Mouse (Mus musculus): ENCODE measurements at regions not wholly inside any gene's neighbourhood (a gene's known extent, or its start where the extent isn't known, plus 50 kb on each side); places are given as distances from the start of the nearest gene placed in this dataset.

DNA sequence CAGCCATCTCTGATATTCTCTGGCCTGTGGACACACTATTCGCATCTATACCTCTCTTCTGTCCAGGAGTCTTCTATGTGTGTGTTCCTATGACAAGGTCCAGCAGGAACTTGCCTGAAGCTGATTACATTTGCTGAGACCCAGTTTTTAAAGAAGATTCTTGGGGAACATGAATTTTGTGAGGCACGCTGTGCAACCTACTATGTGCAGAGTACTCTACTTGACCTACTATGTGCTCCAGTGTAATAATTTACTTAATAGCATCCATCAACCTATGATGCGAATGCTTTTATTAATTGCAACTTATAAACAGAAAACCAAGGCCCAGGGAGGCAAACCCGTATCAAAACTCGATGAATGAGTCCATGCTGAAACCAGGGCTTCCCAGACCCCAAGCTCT is 231.4 kb downstream of the Tex36 start:
- H3K4me1 ChIP-seq, result no peaks in the 10 kb centered on the region
- WGBS, result 94% methylated on average over 5 of the region's 5 CpGs
- no peaks in the 10 kb centered on the region for H3K27me3 ChIP-seq
- no peak overlapping the region for H3K27ac ChIP-seq
- H3K36me3 ChIP-seq, result no peaks in the 10 kb centered on the region
- no peak for ATAC-seq (ENCODE audit: insufficient number of reproducible peaks, insufficient read depth, low FRiP score, low TSS enrichment, low read depth)
- no peak overlapping the region for H3K4me2 ChIP-seq
- no peak overlapping the region for H3K4me3 ChIP-seq
- no peaks in the 10 kb centered on the region for H3K9me3 ChIP-seq
- no peak overlapping the region for H3K9ac ChIP-seq

DNA sequence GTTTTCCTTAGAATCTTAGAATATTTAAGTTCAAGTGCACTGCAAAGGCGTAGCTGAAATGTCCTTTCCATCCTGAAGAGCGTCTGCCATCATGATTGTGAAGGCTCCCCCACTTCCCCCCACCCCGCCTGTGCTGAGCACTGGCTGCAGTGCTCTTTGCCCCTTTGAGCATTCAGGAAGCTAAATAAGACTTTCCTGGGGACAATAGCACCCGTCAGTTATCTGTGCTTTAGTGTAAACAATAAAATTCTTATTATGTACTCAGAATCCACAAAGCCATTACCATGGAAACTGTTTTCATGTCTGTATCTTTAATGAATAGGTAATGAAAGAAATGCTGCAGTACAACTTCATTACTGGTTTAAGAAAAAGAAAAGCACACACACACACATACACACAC is 237.4 kb downstream of the Tex36 start:
- Histone ChIP-seq H3K36me3 (no peaks in the 10 kb centered on the region), H3K4me2 (no peak overlapping the region), H3K9ac (no peak overlapping the region), H3K4me3 (no peak overlapping the region), H3K27me3 (no peaks in the 10 kb centered on the region), H3K27ac (no peak overlapping the region), H3K4me1 (no peaks in the 10 kb centered on the region), H3K9me3 (no peaks in the 10 kb centered on the region)
- 51% methylated on average over 4 of the region's 4 CpGs for WGBS
- no peak for ATAC-seq (ENCODE audit: insufficient number of reproducible peaks, insufficient read depth, low FRiP score, low TSS enrichment, low read depth)

DNA sequence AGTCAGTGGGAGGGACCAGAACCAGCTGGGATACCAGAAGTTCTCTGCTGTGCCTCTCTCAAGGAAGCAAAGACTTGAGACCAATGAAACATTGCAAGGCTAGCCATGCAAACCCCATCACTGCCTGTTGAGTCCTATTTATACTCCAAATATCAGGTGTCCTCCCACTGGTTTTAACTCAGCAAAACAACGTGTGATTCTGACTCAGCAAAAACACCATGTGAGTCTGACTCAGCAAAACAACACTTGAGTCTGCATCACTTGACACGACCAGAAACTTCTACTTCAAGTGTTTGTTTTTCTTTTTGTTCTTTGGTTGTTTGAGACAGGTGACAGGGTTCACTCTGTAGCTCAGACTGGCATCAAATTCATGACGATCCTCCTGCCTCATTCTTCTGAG is 204.6 kb upstream of the Ctbp2 start:
- H3K36me3 ChIP-seq, result no peaks in the 10 kb centered on the region
- no peak overlapping the region for H3K4me3 ChIP-seq
- WGBS, result 66% methylated on average over 3 of the region's 3 CpGs
- no peak overlapping the region for H3K4me2 ChIP-seq
- H3K27me3 ChIP-seq, result no peaks in the 10 kb centered on the region
- no peak overlapping the region for H3K9ac ChIP-seq
- no peaks in the 10 kb centered on the region for H3K9me3 ChIP-seq
- H3K27ac ChIP-seq, result no peak overlapping the region
- no peaks in the 10 kb centered on the region for H3K4me1 ChIP-seq
- no peak for ATAC-seq (ENCODE audit: insufficient number of reproducible peaks, insufficient read depth, low FRiP score, low TSS enrichment, low read depth)

DNA sequence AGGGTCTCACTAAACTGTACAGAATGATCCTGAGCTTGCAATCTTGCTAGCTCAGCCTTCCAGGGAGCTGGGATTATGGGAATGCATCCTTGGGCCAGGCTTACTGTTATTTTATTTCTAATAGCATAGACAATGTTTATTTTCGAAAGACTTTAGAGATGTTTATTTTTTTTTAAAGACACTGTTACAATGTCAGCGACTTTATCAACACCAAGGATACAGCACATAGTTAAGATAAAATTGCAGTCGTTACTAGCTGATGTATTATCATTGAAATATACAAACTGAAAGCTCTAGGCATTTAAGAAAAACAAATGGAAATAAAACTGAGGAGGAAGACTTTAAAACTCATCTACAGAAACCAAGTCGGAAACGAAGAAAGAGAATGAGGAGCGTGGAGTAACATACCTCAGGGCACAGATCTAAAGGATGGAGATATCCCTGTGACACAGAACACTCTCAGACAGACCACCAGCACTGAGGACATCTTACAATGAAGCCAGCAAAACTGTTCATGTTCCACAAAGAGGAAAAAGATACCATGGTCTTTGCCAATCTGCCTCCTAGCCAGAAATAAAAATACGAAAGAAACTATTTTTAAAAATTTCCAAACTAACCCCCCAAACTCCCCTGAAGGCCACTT is 201.5 kb upstream of the Ctbp2 start:
- WGBS, result 79% methylated on average over 7 of the region's 7 CpGs
- Histone ChIP-seq H3K4me1 (no peaks in the 10 kb centered on the region), H3K27ac (no peak overlapping the region), H3K4me3 (no peak overlapping the region), H3K27me3 (no peaks in the 10 kb centered on the region), H3K9ac (no peak overlapping the region), H3K4me2 (no peak overlapping the region), H3K36me3 (no peaks in the 10 kb centered on the region), H3K9me3 (no peaks in the 10 kb centered on the region)
- ATAC-seq (ENCODE audit: insufficient number of reproducible peaks, insufficient read depth, low FRiP score, low TSS enrichment, low read depth), result no peak

DNA sequence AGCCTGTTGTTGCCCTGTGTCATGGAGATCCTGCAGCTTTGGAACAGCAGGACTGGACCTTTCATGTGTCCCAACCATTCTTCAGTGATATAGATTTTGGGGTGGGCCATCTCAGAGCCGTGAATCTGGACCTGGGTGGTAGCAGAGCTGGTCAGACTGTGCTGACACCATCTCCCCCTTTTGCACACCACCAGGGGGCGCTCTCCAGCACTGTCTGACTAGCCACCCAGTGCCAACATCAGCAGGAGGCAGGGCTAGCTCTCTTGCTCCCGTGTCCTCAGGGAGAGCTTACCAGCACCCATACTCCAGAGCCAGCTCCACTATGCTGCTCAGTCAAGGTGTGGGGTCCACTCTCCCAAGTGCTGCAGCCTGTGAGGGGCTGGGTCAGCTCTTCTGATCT is 199.8 kb upstream of the Ctbp2 start:
- no peak for ATAC-seq (ENCODE audit: insufficient number of reproducible peaks, insufficient read depth, low FRiP score, low TSS enrichment, low read depth)
- Histone ChIP-seq H3K9me3 (no peaks in the 10 kb centered on the region), H3K27ac (no peak overlapping the region), H3K36me3 (no peaks in the 10 kb centered on the region), H3K9ac (no peak overlapping the region), H3K27me3 (no peaks in the 10 kb centered on the region), H3K4me1 (no peaks in the 10 kb centered on the region), H3K4me3 (no peak overlapping the region), H3K4me2 (no peak overlapping the region)
- WGBS, result 79% methylated on average over 3 of the region's 3 CpGs

DNA sequence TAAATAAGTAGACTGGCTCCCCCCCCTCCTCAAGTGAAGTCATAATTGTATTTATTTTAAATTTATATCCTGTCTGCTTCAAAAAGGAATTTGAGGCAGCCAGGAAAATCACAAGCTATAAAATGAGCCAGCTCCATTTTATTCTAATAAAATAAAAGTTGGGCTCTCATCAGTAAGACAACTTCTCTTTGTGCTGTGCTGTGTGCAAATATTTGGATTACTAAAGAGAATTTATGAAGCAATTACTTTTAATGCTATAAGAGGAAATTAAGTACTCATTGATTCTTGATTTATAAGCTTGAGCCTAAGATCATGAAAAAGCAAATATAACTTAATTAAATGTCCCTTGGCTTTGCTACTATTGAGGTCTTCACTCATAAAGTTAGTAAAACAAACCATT is 193.4 kb upstream of the Ctbp2 start:
- H3K9me3 ChIP-seq, result no peaks in the 10 kb centered on the region
- H3K4me1 ChIP-seq, result peaks cover 14% of the 10 kb centered on the region
- H3K4me3 ChIP-seq, result no peak overlapping the region
- no peak overlapping the region for H3K9ac ChIP-seq
- H3K36me3 ChIP-seq, result no peaks in the 10 kb centered on the region
- no peak for ATAC-seq (ENCODE audit: insufficient number of reproducible peaks, insufficient read depth, low FRiP score, low TSS enrichment, low read depth)
- H3K27ac ChIP-seq, result no peak overlapping the region
- H3K4me2 ChIP-seq, result no peak overlapping the region
- H3K27me3 ChIP-seq, result no peaks in the 10 kb centered on the region

DNA sequence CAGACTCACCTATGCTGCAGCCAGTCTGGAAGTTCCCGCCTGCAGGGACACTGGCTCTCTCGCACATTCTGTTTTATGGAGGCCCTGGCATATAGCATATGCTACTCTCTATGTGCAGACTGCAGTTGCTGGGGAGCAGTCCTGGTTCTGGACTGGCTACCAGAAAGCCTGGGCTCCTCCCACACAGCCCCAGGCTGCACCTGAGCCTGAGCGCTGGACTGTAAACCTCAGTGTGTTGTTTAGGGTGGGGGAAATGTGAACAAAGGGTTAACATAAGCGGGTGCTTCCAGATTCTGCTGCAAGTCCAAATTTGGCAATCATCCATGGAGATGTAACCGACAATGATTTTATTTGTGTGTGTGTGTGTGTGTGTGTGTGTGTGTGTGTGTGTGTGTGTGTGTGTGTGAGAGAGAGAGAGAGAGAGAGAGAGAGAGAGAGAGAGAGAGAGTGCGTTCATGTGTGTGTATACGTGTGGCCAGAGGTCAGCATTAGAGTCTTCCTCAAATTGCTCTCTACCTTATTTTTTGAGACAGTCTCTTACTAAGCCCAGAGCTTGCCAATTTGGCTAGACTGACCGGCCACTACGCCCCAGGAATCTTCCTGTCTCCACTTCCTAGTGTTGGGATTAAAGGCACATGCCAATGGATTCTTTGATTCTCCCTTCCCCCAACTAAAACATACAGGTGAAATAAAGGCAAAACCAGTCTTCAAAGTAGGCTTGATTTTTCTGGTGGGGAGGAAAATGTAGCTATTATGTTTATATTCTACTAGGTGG is 192.7 kb upstream of the Ctbp2 start:
- Histone ChIP-seq H3K9ac (no peak overlapping the region), H3K4me3 (no peak overlapping the region), H3K27me3 (no peaks in the 10 kb centered on the region), H3K4me2 (no peak overlapping the region), H3K36me3 (no peaks in the 10 kb centered on the region), H3K4me1 (peaks cover 18% of the 10 kb centered on the region), H3K27ac (no peak overlapping the region), H3K9me3 (no peaks in the 10 kb centered on the region)
- WGBS, result 42% methylated on average over 9 of the region's 9 CpGs
- ATAC-seq (ENCODE audit: insufficient number of reproducible peaks, insufficient read depth, low FRiP score, low TSS enrichment, low read depth), result no peak

DNA sequence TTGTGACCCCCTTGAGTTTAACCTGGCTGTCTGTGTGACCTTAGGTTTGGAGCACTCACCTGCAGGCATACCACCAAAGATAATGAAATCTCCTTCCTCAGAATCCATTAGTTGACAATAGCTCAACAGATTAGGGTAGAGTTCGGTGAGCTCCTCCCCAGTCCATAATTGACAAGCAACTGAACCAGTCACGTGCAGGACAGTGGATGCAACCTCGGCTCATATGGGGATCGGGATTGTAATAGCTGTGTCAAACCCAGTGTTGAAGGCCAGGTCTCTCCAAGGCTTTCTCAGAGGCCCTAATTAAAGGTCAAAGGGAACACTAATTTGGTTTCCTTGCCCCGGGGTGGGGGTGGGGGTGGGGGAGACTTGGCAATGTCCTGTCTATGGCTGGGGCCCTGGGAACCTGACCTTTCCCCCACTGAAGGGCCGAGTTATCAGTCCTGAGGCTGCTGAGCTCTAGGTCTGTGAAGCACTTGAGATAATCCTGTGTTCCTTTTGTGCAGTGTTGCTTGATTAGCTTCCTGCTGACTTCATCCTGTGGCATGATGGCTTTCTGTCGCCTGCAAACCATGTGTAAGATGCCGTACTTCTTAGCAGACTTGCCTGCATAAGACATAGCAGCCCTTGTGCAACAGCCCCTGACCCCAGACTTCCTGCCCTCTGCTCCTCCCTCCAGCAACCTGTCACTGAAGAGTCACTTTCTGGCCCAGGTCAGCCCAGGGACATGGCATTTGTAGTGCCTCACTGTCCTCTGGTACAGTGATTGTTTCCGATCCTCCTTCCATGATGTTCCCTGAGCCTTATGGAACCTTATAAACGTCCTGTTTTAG is 191.3 kb upstream of the Ctbp2 start:
- 19% methylated on average over 10 of the region's 10 CpGs for WGBS
- no peak overlapping the region for H3K9ac ChIP-seq
- no peaks in the 10 kb centered on the region for H3K36me3 ChIP-seq
- ATAC-seq (ENCODE audit: insufficient number of reproducible peaks, insufficient read depth, low FRiP score, low TSS enrichment, low read depth), result no peak
- no peak overlapping the region for H3K4me2 ChIP-seq
- H3K4me3 ChIP-seq, result no peak overlapping the region
- no peak overlapping the region for H3K27ac ChIP-seq
- H3K4me1 ChIP-seq, result peaks cover 18% of the 10 kb centered on the region
- no peaks in the 10 kb centered on the region for H3K9me3 ChIP-seq
- H3K27me3 ChIP-seq, result no peaks in the 10 kb centered on the region

DNA sequence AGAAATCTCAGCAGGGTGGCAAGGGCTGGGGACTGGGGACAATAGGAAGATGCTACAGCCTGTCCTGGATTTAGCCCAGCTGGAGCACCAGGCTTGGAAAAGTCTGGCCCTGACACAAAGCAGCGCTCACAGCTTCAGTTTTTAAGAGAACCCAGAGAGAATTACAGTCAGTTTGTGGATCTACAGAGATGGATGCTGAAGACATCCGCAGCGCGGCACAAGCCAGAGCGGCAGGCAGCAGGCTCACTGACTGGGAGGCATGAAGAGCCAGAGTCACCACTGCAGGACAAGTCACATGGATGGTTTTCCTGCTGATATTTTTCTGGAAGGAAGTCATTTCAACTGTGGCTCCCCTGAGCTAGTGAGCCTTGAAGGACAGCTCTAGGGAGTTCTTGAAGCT is 189.0 kb upstream of the Ctbp2 start:
- H3K9ac ChIP-seq, result no peak overlapping the region
- H3K27ac ChIP-seq, result no peak overlapping the region
- H3K9me3 ChIP-seq, result no peaks in the 10 kb centered on the region
- no peaks in the 10 kb centered on the region for H3K36me3 ChIP-seq
- peaks cover 18% of the 10 kb centered on the region for H3K4me1 ChIP-seq
- no peaks in the 10 kb centered on the region for H3K27me3 ChIP-seq
- no peak overlapping the region for H3K4me3 ChIP-seq
- ATAC-seq (ENCODE audit: insufficient number of reproducible peaks, insufficient read depth, low FRiP score, low TSS enrichment, low read depth), result no peak
- H3K4me2 ChIP-seq, result no peak overlapping the region
- WGBS, result 30% methylated on average over 5 of the region's 5 CpGs

DNA sequence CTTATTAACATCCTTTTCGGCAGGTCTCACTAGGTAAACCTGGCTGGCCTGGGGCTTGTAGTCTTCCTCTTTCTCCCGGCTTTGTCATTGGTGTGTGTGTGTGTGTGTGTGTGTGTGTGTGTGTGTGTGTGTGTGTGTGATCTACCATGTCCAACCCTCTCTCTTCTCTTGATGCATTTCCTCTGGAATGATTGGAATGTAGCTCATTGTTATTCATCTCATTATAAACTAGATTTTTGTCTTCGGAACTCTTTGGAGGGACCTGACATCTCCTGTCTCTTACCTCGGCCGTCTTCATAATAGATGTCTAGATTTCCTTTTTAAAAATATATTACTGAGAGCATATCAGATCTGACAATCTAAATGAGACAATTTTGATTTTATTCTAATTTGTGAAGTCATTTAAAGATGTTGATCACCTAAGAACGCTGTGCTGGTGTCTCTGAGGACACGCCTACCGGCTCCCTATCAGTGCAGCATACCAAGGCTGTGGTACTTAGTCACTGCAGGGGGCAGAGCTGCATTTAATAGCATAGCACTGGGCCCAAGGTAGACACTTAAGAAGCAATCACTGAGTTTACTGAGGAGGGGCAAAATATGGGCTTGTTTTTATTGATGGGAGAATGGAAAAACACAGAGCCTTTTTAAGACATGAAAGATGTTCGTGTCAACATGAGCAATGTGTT is 187.1 kb upstream of the Ctbp2 start:
- no peaks in the 10 kb centered on the region for H3K9me3 ChIP-seq
- no peak overlapping the region for H3K4me3 ChIP-seq
- H3K36me3 ChIP-seq, result no peaks in the 10 kb centered on the region
- H3K27ac ChIP-seq, result no peak overlapping the region
- H3K9ac ChIP-seq, result no peak overlapping the region
- H3K4me2 ChIP-seq, result no peak overlapping the region
- H3K27me3 ChIP-seq, result no peaks in the 10 kb centered on the region
- ATAC-seq (ENCODE audit: insufficient number of reproducible peaks, insufficient read depth, low FRiP score, low TSS enrichment, low read depth), result no peak
- peaks cover 11% of the 10 kb centered on the region for H3K4me1 ChIP-seq
- WGBS, result 41% methylated on average over 9 of the region's 9 CpGs

DNA sequence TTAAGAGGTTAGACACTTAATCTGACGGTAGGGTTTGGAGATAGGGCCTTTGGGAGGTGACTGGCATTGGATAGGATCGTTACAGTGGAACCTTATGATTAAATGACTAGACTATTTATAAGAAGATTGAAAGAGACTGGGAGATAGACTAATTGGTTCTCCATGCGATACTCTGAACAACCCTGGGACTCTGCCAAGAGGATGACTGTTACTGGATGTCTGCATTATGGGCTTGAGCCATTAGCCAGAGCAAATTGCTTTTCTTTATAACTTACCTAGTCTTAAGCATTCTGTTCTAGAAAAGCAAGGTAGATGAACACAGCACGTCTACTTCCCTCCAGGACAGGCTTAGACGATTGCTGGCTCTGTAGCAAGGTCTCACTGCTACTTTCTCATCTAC is 180.3 kb upstream of the Ctbp2 start:
- Histone ChIP-seq H3K4me1 (0 out of 2 replicates have a peak, but pooled peaks cover 3% of the 10 kb centered on the region), H3K27ac (no peak overlapping the region), H3K27me3 (no peaks in the 10 kb centered on the region), H3K9me3 (no peaks in the 10 kb centered on the region), H3K9ac (no peak overlapping the region), H3K36me3 (no peaks in the 10 kb centered on the region), H3K4me2 (no peak overlapping the region), H3K4me3 (no peak overlapping the region)
- WGBS, result 66% methylated on average over 5 of the region's 5 CpGs
- ATAC-seq (ENCODE audit: insufficient number of reproducible peaks, insufficient read depth, low FRiP score, low TSS enrichment, low read depth), result no peak

All from embryonic facial prominence, embryonic 13.5 days (tissue).